Mouse (Mus musculus): ENCODE measurements around the gene Arhgap32. TPM values are rescaled to one million over a fixed set of nuclear protein-coding genes. Genes with fewer than 3 reads are reported as not detected.
A peak's percentile ranks its signal among the peaks of the same experiment; 100 is the strongest.

The Arhgap32 gene
- polyA plus RNA-seq, 1 experiment, result 28.4 TPM

- H3K27ac ChIP-seq (ENCODE audit: insufficient read depth, low read length), result no peak overlapping the region
- no peak overlapping the region for H3K4me3 ChIP-seq (ENCODE audit: insufficient read depth, low read length)
- H3K4me1 ChIP-seq (ENCODE audit: control insufficient read depth, insufficient read depth, low read length), result no peaks in the 10 kb centered on the region
- TF ChIP-seq CTCF (IDR thresholded peaks at IDR 0.05; ENCODE audit: borderline replicate concordance, insufficient read depth, low read length), result no peak
- TF ChIP-seq POLR2A (IDR thresholded peaks at IDR 0.05; ENCODE audit: low read depth, low read length), result no peak
Measured at GRCm38 (mm10) chr9:32170713-32171112, 54.8 kb downstream of the Arhgap32 start.

- H3K27ac ChIP-seq (ENCODE audit: insufficient read depth, low read length), result no peak overlapping the region
- H3K4me3 ChIP-seq (ENCODE audit: insufficient read depth, low read length), result no peak overlapping the region
- no peaks in the 10 kb centered on the region for H3K4me1 ChIP-seq (ENCODE audit: control insufficient read depth, insufficient read depth, low read length)
- TF ChIP-seq POLR2A (IDR thresholded peaks at IDR 0.05; ENCODE audit: low read depth, low read length) (no peak), CTCF (IDR thresholded peaks at IDR 0.05; ENCODE audit: borderline replicate concordance, insufficient read depth, low read length) (no peak)
Measured at GRCm38 (mm10) chr9:32176612-32177011, 60.7 kb downstream of the Arhgap32 start.

DNA sequence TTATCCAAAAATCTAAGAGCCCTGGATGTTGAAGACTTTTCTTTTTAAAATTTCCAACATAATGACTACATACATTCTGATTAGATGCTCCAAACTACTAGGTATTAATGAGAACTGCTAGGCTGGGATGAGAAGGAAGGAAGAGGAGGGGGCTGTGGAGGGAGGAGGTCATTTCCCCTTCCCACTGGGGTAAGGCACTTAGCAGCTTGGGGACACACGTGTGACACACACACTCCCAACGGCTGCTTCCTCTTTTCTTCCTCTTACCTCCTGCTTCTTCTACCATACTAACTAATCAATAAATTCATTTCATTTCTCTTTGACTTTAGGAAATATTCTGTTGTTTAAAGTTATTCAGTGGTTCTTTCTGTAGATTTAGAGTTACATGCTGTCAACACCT, 65.2 kb downstream of the Arhgap32 start:
- no peak overlapping the region for H3K4me3 ChIP-seq (ENCODE audit: insufficient read depth, low read length)
- no peak overlapping the region for H3K27ac ChIP-seq (ENCODE audit: insufficient read depth, low read length)
- no peak for TF ChIP-seq POLR2A (IDR thresholded peaks at IDR 0.05; ENCODE audit: low read depth, low read length)
- TF ChIP-seq CTCF (IDR thresholded peaks at IDR 0.05; ENCODE audit: borderline replicate concordance, insufficient read depth, low read length), result no peak

GRCm38 (mm10) chr9:32186489-32186888, 70.6 kb downstream of the Arhgap32 start:
- no peak overlapping the region for H3K27ac ChIP-seq (ENCODE audit: insufficient read depth, low read length)
- TF ChIP-seq CTCF (IDR thresholded peaks at IDR 0.05; ENCODE audit: borderline replicate concordance, insufficient read depth, low read length), result peak; percentile 39; the same call in 1 of the 2 replicates
- TF ChIP-seq POLR2A (IDR thresholded peaks at IDR 0.05; ENCODE audit: low read depth, low read length), result no peak

More for the DNA sequence above, 65.2 kb downstream of the Arhgap32 start:
- H3K4me1 ChIP-seq (ENCODE audit: control insufficient read depth, insufficient read depth, low read length), result no peaks in the 10 kb centered on the region

DNA sequence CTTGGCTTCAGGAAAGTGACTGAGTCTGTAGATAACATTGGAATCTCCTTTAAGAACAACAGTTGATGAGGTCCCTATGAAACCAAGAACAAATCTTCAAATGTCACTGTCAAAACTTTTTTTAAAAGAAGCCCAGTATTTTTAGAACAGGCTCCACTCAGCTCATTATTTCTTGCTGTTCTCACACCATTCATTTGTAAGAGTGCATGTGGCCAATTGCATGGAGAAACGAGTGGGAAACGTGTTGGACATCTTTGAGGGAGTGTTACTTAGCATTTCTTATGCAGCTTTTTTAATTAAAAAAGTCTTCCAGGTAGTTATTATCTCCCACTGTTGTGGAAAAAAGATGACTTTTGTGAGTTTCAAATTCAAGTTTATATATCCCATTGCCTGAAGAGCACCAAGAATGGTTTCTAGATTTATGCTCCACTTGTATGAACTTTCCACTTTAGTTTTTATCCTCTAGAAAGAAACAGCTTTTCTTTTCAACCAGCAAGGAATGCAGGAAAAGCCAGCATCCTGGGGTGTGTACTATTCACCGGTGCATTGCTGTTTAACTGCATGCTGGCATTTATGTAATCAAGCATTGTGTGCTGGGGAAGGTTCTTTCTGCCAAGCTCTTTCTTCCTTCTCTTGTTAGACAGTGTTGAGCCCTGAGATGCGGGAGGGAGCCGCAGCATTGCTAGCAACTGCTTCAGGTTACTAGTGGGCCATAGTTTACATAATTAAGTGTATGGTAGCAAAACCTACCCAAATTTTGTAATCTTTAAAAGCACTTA, 76.5 kb downstream of the Arhgap32 start:
- H3K27ac ChIP-seq (ENCODE audit: insufficient read depth, low read length), result no peak overlapping the region
- H3K4me3 ChIP-seq (ENCODE audit: insufficient read depth, low read length), result no peak overlapping the region
- no peak for TF ChIP-seq CTCF (IDR thresholded peaks at IDR 0.05; ENCODE audit: borderline replicate concordance, insufficient read depth, low read length)
- TF ChIP-seq POLR2A (IDR thresholded peaks at IDR 0.05; ENCODE audit: low read depth, low read length), result no peak
- H3K4me1 ChIP-seq (ENCODE audit: control insufficient read depth, insufficient read depth, low read length), result no peaks in the 10 kb centered on the region

More at GRCm38 (mm10) chr9:32186489-32186888, 70.6 kb downstream of the Arhgap32 start:
- no peak overlapping the region for H3K4me3 ChIP-seq (ENCODE audit: insufficient read depth, low read length)
- no peaks in the 10 kb centered on the region for H3K4me1 ChIP-seq (ENCODE audit: control insufficient read depth, insufficient read depth, low read length)

DNA sequence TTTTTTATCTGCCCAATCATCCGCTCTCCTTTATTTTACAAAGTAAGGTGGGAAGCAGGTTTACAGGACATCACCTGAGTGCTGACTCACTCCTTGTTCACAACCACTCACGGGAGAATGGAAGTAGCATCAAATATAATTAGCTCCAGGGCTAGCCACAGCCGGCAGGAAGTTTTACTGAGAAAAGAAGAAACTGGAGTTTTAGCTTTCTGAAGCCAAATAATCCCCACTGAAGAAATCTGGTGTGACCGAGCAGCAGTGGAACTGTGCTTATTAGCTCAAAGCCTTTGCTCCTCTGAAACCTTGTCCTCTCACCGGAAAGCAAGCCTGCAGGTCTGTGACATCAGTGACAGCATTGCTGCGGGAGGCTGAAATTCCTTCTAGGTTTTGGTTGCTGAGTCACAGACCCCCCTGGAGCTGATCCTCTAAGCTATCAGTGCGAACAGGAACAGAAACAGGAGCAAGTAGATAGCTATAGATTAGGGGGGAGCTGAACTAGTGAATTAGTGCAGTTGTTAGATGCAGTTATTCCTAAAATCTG, 88.6 kb downstream of the Arhgap32 start:
- Histone ChIP-seq H3K4me3 (ENCODE audit: insufficient read depth, low read length) (no peak overlapping the region), H3K27ac (ENCODE audit: insufficient read depth, low read length) (no peak overlapping the region), H3K4me1 (ENCODE audit: control insufficient read depth, insufficient read depth, low read length) (0 out of 2 replicates have a peak, but pooled peaks cover 4% of the 10 kb centered on the region)
- TF ChIP-seq CTCF (IDR thresholded peaks at IDR 0.05; ENCODE audit: borderline replicate concordance, insufficient read depth, low read length), result no peak
- no peak for TF ChIP-seq POLR2A (IDR thresholded peaks at IDR 0.05; ENCODE audit: low read depth, low read length)

- 0 out of 2 replicates have a peak, but pooled peaks cover 4% of the 10 kb centered on the region for H3K4me1 ChIP-seq (ENCODE audit: control insufficient read depth, insufficient read depth, low read length)
- H3K27ac ChIP-seq (ENCODE audit: insufficient read depth, low read length), result no peak overlapping the region
- no peak overlapping the region for H3K4me3 ChIP-seq (ENCODE audit: insufficient read depth, low read length)
- no peak for TF ChIP-seq POLR2A (IDR thresholded peaks at IDR 0.05; ENCODE audit: low read depth, low read length)
- TF ChIP-seq CTCF (IDR thresholded peaks at IDR 0.05; ENCODE audit: borderline replicate concordance, insufficient read depth, low read length), result no peak
Measured at GRCm38 (mm10) chr9:32207133-32207532, 91.2 kb downstream of the Arhgap32 start.

- no peak for TF ChIP-seq POLR2A (IDR thresholded peaks at IDR 0.05; ENCODE audit: low read depth, low read length)
- TF ChIP-seq CTCF (IDR thresholded peaks at IDR 0.05; ENCODE audit: borderline replicate concordance, insufficient read depth, low read length), result no peak
- Histone ChIP-seq H3K4me1 (ENCODE audit: control insufficient read depth, insufficient read depth, low read length) (0 out of 2 replicates have a peak, but pooled peaks cover 4% of the 10 kb centered on the region), H3K4me3 (ENCODE audit: insufficient read depth, low read length) (no peak overlapping the region), H3K27ac (ENCODE audit: insufficient read depth, low read length) (no peak overlapping the region)
Measured at GRCm38 (mm10) chr9:32208071-32208470, 92.1 kb downstream of the Arhgap32 start.

GRCm38 (mm10) chr9:32216820-32217567, 101.1 kb downstream of the Arhgap32 start:
- H3K4me1 ChIP-seq (ENCODE audit: control insufficient read depth, insufficient read depth, low read length), result no peaks in the 10 kb centered on the region
- no peak for TF ChIP-seq CTCF (IDR thresholded peaks at IDR 0.05; ENCODE audit: borderline replicate concordance, insufficient read depth, low read length)
- no peak for TF ChIP-seq POLR2A (IDR thresholded peaks at IDR 0.05; ENCODE audit: low read depth, low read length)
- H3K4me3 ChIP-seq (ENCODE audit: insufficient read depth, low read length), result no peak overlapping the region
- no peak overlapping the region for H3K27ac ChIP-seq (ENCODE audit: insufficient read depth, low read length)
